Mouse (Mus musculus) midbrain, embryonic 15.5 days (tissue): Measurements from ENCODE around the gene Ercc6. TPM values are rescaled to one million over a fixed set of nuclear protein-coding genes. Genes with fewer than 3 reads are reported as not detected.

Experiments used
- ATAC-seq: fragments of 200-750 bp; cut with Nextera tagmentation; replicated peaks from 2 replicates; pipeline ENCODE4 v1.8.0; 2017; ENCODE audit warnings: moderate TSS enrichment
- H3K27ac ChIP-seq: fragments of 300-500 bp; sonication (generic); 2 replicates; pipeline ENCODE4 v1.5.1; 2015; ENCODE audit warnings: mild to moderate bottlenecking, inconsistent platforms
- H3K27me3 ChIP-seq: fragments of 300-500 bp; sonication (generic); replicated peaks from 2 replicates; pipeline ENCODE4 v1.6.1; 2015; ENCODE audit warnings: inconsistent platforms
- H3K36me3 ChIP-seq: fragments of 300-500 bp; sonication (generic); replicated peaks from 2 replicates; pipeline ENCODE4 v1.6.1; 2015; ENCODE audit warnings: inconsistent platforms
- H3K4me1 ChIP-seq: fragments of 300-500 bp; sonication (generic); 2 replicates; pipeline ENCODE4 v1.6.1; 2015; ENCODE audit warnings: inconsistent platforms
- H3K4me2 ChIP-seq: fragments of 300-500 bp; sonication (generic); 2 replicates; pipeline ENCODE4 v1.6.1; 2015; ENCODE audit warnings: inconsistent platforms, mild to moderate bottlenecking, moderate library complexity
- H3K4me3 ChIP-seq: fragments of 300-500 bp; sonication (generic); 2 replicates; pipeline ENCODE4 v1.5.1; 2015; ENCODE audit warnings: mild to moderate bottlenecking, inconsistent platforms
- H3K9ac ChIP-seq: fragments of 300-500 bp; sonication (generic); 2 replicates; pipeline ENCODE4 v1.6.1; 2015; ENCODE audit warnings: mild to moderate bottlenecking, inconsistent platforms
- H3K9me3 ChIP-seq: fragments of 300-500 bp; sonication (generic); 2 replicates; pipeline ENCODE4 v1.6.1; 2016; ENCODE audit warnings: inconsistent platforms
- WGBS: fragments of 180-500 bp; shearing (Covaris S2); methylation state at CpG from one replicate; pipeline ENCODE4 v1.1.7; 2015; ENCODE audit warnings: mixed read lengths; 5-methylcytosine and 5-hydroxymethylcytosine counted together
- polyA plus RNA-seq: library from polyadenylated mRNA; unstranded; fragments of >200 nt; fragmentation: Nextera tagmentation; extraction: Ambion mirVana; gene quantifications from 2 replicates; pipeline ENCODE4 v1.2.1, GENCODE M21; 2015

Ercc6 gene
- polyA plus RNA-seq, 1 experiment from 2014 or later = 33.3 TPM

DNA sequence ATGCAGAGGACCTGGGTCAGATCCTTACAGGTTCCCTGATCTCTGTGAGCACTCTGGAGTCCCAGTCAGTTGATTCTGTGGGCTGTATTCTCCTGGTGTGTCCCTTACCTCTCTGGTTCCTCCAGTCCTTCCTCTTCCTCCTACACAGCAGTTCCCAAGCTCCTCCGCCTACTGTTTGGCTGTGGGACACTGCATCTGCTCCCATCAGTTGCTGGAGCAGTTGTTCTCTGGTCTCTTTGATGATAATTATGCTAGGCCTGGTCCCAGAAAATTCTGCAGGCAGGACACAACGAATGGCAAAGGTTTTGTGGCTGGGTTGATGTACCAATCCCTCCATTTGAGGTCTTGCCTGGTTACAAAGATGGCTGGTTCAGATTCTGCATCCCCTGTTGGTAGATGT, 12.0 kb upstream of the Ercc6 start:
- H3K4me3 ChIP-seq = no peak overlapping the region
- ATAC-seq = no peak
- no peaks in the 10 kb centered on the region for H3K36me3 ChIP-seq
- no peaks in the 10 kb centered on the region for H3K9me3 ChIP-seq
- H3K4me1 ChIP-seq = no peaks in the 10 kb centered on the region
- H3K4me2 ChIP-seq = no peak overlapping the region
- H3K27me3 ChIP-seq = no peaks in the 10 kb centered on the region
- H3K27ac ChIP-seq = no peak overlapping the region
- WGBS = 70% methylated on average over 2 of the region's 2 CpGs
- no peak overlapping the region for H3K9ac ChIP-seq

DNA sequence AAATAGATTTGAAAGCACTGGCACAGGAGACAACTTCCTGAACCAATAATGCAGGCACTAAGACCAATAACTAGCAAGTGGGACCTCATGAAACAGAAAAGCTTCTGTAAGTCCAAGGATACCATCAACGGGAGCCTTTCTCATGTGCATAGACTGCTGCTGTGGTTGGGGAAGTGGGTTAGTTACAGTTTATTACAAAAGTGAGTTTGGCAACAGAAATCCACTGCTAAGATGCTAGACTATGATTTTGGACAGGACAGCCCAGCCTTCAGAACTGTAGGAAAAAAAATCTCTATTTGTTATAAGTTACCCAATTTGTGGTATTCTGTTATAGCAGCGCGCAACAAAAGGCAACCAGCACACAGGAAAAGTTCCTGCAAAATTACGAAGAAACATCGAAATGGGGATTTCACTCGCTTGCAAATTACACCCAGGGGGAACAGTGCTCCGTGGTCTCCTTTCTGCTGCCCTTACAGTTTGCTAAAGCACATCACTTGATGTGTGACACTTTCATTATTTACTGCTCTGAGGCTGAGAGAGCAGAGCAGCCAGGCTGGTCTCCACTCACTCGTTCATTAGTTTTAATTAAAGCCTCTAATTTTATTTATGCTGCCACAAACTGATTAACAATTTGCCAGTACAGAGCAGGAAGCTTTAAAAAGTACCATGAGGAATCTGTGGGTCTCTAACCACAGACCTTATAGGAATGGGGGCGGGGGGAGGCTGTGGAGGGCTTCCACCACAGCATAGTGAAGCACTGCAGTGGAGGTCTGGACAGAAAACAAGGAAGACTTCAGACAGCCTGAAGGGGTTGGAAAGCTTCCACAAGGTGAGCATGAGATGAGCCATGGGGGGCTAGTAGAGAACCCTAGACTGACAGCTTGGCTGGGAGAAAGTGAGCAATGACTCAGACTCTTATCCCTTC, 10.3 kb upstream of the Ercc6 start:
- Histone ChIP-seq H3K4me2 (no peak overlapping the region), H3K9me3 (no peaks in the 10 kb centered on the region), H3K27ac (no peak overlapping the region), H3K9ac (no peak overlapping the region), H3K27me3 (no peaks in the 10 kb centered on the region), H3K4me1 (no peaks in the 10 kb centered on the region), H3K4me3 (no peak overlapping the region), H3K36me3 (no peaks in the 10 kb centered on the region)
- 79% methylated on average over 9 of the region's 9 CpGs for WGBS
- no peak for ATAC-seq

DNA sequence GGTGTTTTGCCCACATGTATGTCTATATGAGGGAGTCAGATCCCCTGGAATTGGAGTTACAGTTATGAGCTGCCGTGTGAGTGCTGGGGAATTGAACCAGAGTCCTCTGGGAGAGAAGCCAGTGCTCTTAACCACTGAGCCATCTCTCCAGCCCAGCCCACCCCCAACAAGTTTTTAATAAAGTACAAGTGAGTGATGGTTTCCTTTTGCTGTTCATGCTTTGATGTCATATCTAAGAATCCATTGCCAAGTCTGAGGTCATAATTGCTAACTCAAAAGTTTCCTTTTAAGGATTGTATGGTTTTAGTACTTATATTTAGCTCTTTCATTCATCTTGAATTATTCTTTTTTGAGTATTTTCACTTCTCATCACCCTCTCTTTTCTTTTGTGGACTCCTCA, 9.4 kb upstream of the Ercc6 start:
- no peak overlapping the region for H3K27ac ChIP-seq

DNA sequence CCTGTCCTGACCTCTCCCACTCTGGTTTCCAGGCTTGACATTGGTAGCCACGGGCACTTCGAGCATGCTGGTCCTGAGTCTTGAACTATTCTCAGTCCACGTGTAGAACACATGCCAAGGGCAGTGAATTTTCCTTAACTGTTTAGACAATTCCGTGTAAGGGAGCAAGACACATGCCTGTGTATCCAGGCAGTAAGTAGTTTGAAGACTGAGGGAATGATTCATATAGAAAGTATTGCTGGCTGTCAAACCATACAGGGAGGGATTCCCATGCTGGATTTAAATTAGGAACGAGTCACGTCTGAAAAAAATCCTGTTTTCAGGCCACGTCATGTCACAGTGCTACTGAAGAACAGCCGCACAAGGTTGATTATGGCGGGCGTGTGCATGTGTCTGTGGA, 7.0 kb upstream of the Ercc6 start:
- no peaks in the 10 kb centered on the region for H3K36me3 ChIP-seq
- ATAC-seq = no peak
- no peaks in the 10 kb centered on the region for H3K27me3 ChIP-seq
- no peaks in the 10 kb centered on the region for H3K9me3 ChIP-seq
- no peak overlapping the region for H3K4me2 ChIP-seq
- no peak overlapping the region for H3K4me3 ChIP-seq
- no peak overlapping the region for H3K9ac ChIP-seq
- no peaks in the 10 kb centered on the region for H3K4me1 ChIP-seq
- no peak overlapping the region for H3K27ac ChIP-seq
- 90% methylated on average over 10 of the region's 10 CpGs for WGBS

More for the DNA sequence above, 9.4 kb upstream of the Ercc6 start:
- Histone ChIP-seq H3K4me3 (no peak overlapping the region), H3K9me3 (no peaks in the 10 kb centered on the region), H3K27me3 (no peaks in the 10 kb centered on the region), H3K4me1 (no peaks in the 10 kb centered on the region), H3K36me3 (no peaks in the 10 kb centered on the region), H3K9ac (no peak overlapping the region), H3K4me2 (no peak overlapping the region)
- WGBS = 87% methylated on average over 1 of the region's 1 CpGs
- ATAC-seq = no peak

DNA sequence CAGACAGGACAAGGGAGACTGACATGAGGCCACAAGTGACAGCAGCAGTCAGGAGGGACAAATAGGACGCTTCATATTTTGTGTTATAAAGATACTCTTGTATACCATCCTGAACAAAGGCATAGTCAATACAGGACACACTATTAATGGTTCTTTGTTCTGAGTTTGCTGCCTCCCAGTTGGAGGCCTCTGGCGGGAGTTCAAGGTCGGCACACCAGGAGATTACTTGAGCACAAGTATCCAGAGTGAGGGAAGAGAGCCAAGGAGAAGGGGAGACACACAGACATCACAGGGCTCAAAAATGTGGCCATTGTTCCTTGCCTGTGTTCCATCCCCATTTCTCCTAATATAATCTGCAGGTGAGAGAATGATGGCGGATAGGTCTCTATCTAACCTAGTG, 6.1 kb upstream of the Ercc6 start:
- Histone ChIP-seq H3K36me3 (no peaks in the 10 kb centered on the region), H3K4me2 (no peak overlapping the region), H3K4me3 (no peak overlapping the region), H3K27me3 (no peaks in the 10 kb centered on the region), H3K4me1 (no peaks in the 10 kb centered on the region), H3K27ac (no peak overlapping the region), H3K9me3 (no peaks in the 10 kb centered on the region), H3K9ac (no peak overlapping the region)
- 82% methylated on average over 4 of the region's 4 CpGs for WGBS
- no peak for ATAC-seq

DNA sequence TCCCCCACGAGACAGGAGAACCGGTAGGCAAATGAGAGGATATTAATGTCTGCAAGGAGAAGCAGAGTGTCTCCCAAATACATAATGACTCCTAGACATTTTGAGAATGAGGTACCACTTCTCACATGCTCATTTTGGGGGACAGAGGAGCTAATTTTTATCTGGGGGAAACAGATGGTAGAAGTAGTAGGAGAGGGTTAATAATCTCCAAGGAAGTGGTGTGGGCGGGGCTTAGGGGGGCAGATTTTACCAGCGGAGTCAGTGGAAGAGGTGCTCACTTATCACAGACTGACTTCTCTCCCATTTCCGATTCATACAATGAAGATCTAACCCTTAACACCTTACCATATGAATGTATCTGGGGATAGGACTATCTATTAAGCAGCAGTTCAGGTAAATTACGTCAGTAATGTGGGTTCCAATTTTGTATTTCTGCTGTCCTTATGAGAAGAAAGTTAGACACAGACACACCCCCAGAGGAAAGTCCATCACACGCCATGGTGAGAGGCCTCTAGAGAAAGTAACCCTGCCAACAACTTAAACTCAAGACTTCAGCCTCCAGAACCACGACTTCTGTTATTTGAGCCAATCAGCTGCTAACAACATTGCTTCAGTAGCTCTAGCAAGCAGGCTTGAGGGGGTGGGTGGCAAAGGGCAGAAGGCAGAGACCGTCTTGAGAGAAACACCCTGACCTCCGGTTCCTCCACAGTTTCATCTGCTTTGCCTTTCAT, 5.1 kb upstream of the Ercc6 start:
- Histone ChIP-seq H3K4me3 (no peak overlapping the region), H3K27ac (no peak overlapping the region), H3K9ac (no peak overlapping the region), H3K4me2 (no peak overlapping the region), H3K9me3 (no peaks in the 10 kb centered on the region), H3K36me3 (no peaks in the 10 kb centered on the region), H3K27me3 (no peaks in the 10 kb centered on the region), H3K4me1 (peaks cover 4% of the 10 kb centered on the region)
- no peak for ATAC-seq
- WGBS = 78% methylated on average over 10 of the region's 10 CpGs

DNA sequence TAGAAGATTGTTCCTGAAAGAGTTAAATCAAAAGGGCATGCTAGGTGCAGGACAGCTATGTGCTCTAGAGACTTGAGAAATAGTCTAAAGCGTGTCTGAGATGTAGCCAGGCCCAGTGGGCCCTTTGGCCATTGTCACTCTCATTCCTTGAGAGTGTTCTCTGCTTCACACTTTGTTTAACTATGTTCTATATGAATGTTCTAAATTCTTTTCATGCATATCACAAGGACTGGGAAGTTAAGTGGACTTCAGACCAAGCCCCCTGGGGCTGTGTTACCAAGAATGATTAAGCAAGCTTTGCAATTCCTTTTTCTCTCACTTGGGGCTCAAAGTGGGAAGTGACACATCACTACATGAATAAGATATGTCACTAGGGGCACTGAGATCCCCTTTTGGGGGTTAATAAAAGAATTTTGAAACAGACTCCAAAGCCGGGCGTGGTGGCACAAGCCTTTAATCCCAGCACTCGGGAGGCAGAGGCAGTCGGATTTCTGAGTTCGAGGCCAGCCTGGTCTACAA, 3.8 kb upstream of the Ercc6 start:
- no peak for ATAC-seq
- no peaks in the 10 kb centered on the region for H3K9me3 ChIP-seq
- H3K27ac ChIP-seq = no peak overlapping the region
- WGBS = 85% methylated on average over 6 of the region's 6 CpGs
- H3K4me2 ChIP-seq = no peak overlapping the region
- no peak overlapping the region for H3K9ac ChIP-seq
- H3K36me3 ChIP-seq = no peaks in the 10 kb centered on the region
- no peaks in the 10 kb centered on the region for H3K27me3 ChIP-seq
- peaks cover 10% of the 10 kb centered on the region for H3K4me1 ChIP-seq
- H3K4me3 ChIP-seq = no peak overlapping the region

DNA sequence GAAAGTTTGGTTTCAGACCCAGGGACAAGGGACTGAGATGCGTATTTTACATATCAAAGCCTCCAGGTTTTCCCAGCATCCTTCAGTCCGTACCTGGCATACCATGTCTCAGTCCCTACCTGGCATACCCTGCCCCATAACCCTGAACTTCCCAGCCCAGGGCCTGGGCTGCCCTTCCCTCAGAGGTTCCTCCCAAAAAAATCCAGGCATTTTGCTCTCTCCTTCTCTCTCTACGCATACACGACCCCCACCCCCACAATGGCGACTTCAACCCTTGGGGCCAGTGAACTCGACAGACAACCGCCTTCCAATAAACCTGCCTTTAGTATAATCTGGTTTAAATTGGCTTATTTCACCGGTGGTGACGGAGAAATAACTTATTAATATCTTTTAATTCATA, 409 bp upstream of the Ercc6 start:
- H3K9ac ChIP-seq = peak overlapping the region; percentile 80
- peaks cover 19% of the 10 kb centered on the region for H3K4me1 ChIP-seq
- H3K36me3 ChIP-seq = peaks cover 10% of the 10 kb centered on the region
- peak; percentile 63 for ATAC-seq
- peak overlapping the region; percentile 93 for H3K27ac ChIP-seq
- H3K27me3 ChIP-seq = no peaks in the 10 kb centered on the region
- no peaks in the 10 kb centered on the region for H3K9me3 ChIP-seq
- H3K4me2 ChIP-seq = peak overlapping the region; percentile 54
- 38% methylated on average over 9 of the region's 9 CpGs for WGBS
- H3K4me3 ChIP-seq = peak overlapping the region; percentile 56

DNA sequence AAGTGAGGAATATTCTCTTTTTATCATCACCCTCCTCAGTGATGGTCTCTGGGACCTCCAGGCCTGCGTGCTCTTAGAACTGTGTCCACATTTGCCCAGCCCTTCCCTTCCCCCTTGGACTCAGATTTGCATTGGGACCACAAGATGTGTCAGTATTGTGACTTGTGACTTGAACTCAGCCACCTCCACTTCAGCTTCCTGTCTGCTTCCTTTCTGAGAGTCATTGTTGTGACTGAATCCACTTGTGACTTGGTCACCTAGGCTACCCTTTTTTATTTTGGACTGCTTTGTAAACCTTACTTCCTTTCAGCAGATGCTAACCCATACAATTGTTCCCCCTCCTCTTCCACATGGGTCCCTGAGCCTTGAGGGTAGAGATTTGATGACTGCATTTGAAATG, 2.8 kb downstream of the Ercc6 start:
- Histone ChIP-seq H3K4me1 (peaks cover 19% of the 10 kb centered on the region), H3K9me3 (no peaks in the 10 kb centered on the region), H3K4me3 (no peak overlapping the region), H3K36me3 (peaks cover 23% of the 10 kb centered on the region), H3K9ac (no peak overlapping the region), H3K27ac (no peak overlapping the region), H3K27me3 (no peaks in the 10 kb centered on the region), H3K4me2 (no peak overlapping the region)
- ATAC-seq = no peak
- WGBS = 98% methylated on average over 1 of the region's 1 CpGs

DNA sequence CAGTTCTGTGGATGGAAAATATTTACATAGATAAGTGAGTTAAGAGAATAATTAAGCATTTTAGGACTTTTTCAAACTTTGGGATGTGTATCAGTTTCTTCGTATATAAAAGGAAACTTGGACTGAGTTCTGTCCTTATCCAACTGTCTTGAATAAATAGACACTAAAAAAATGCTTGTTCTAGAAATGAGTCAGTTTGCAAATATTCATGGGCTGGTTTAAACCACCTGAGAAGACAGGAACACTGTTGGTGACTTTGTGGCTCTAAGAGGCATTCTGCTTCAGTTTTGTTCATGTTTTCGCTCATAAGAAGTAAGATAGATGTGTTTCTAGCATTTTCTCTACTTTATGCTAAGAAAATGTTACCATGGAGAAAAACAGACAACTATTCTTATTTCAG, 5.2 kb downstream of the Ercc6 start:
- Histone ChIP-seq H3K36me3 (peaks cover 26% of the 10 kb centered on the region), H3K4me2 (no peak overlapping the region), H3K9me3 (no peaks in the 10 kb centered on the region), H3K27ac (no peak overlapping the region), H3K4me3 (no peak overlapping the region), H3K9ac (no peak overlapping the region), H3K4me1 (peaks cover 15% of the 10 kb centered on the region), H3K27me3 (no peaks in the 10 kb centered on the region)
- no peak for ATAC-seq
- WGBS = 94% methylated on average over 2 of the region's 2 CpGs

DNA sequence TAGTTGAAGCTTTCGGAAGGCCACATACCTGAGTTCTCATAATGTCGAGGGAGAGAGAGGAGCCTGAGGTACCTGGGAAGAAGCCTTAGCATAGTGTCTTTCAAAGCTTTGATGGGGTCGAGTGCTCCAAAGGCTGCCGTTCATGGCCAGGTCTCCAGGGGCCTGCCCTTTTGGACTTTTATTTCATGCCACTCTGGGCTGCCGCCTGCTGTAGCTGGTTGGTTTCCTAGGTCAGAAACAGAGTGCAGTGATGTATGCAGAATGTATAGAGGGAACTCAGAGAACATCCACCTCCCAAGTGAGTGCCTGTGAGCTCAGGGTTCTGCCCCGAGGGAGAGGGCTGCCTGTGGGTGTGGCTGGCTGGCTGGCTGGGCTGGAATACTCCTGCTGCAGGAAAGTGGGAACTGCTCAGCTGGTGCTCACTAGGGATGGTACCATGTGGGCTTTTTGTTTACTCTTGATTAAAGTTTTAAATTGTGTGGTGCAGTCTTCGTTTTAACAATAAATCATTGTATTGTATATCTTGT, 7.1 kb downstream of the Ercc6 start:
- Histone ChIP-seq H3K4me3 (no peak overlapping the region), H3K36me3 (peaks cover 26% of the 10 kb centered on the region), H3K4me1 (peaks cover under 1% of the 10 kb centered on the region; the same call in 1 of the 2 replicates), H3K9ac (no peak overlapping the region), H3K4me2 (no peak overlapping the region), H3K27ac (no peak overlapping the region), H3K9me3 (no peaks in the 10 kb centered on the region), H3K27me3 (no peaks in the 10 kb centered on the region)
- no peak for ATAC-seq
- 82% methylated on average over 7 of the region's 7 CpGs for WGBS

DNA sequence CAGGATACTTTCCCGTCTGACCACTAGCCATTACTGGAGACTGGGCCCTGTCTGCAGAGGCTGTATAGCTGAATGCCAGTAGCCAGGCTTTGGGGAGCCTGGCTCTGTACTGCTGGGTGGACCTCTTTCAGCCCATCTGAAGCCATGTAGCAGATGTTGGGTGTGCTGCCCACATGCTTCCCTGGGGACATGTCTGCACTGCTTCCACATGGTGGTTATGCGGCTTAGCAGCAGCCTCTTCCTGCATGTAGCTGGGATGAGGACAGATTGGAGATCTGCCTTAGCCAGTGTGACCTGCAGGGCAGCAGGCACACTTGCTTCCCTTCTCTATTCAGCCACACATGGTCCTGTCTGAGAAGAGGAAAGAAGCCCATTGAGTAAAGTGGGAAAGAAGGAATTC, 9.0 kb downstream of the Ercc6 start:
- no peak overlapping the region for H3K4me3 ChIP-seq
- H3K36me3 ChIP-seq = peaks cover 27% of the 10 kb centered on the region
- H3K27ac ChIP-seq = no peak overlapping the region
- 82% methylated on average over 2 of the region's 2 CpGs for WGBS
- no peak overlapping the region for H3K9ac ChIP-seq
- no peaks in the 10 kb centered on the region for H3K9me3 ChIP-seq
- no peaks in the 10 kb centered on the region for H3K4me1 ChIP-seq
- no peaks in the 10 kb centered on the region for H3K27me3 ChIP-seq
- no peak for ATAC-seq
- no peak overlapping the region for H3K4me2 ChIP-seq
